Mouse (Mus musculus): ENCODE data around the gene Stt3b.

Stt3b gene

DNA sequence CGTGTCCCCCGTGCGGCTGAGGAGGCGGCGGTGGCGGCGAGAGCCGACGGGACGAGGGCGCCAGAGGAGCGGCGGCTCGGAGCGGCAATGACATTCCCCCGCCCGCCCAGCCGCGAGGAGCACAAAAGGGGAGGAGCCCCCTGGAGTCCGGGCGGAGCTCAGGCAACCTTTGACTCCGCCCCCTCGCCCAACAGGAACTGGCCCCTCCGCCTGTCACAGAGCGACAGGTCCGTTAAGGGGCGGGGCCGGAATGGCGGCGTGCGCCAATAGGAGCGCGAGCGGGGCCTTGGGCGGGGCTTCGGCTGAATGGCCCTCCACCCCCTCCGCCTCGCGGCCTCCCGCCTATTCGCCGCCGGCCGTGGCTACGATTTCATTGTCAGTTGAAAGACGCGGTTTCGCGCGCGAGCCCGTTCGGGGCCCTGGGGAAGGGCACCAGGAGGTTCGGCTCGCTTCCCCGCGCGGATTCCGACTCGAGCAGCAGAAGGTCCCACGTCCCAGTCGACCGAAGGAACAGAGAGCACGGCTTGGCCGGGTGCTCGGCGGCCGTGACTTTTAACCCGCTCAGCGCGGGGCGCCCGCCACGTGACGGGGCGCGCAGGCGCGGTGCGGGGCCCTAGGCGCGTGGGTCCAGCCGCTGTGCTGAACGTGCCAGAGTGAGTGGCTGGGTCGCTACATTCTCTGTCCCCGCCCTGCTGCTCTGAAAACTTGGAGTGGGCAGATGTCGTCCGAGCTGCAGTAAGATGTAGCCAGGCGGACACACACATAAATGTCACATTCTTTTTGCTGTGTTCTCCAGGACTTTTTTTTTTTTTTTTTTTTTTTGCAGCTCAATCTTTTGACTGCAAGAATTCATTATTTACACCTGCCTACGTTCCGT lies at the start of gene Stt3b:
Stt3b (minus strand) TSS at position 76 of the 877 bp plus-strand sequence.
- peak; percentile 100 for DNase-seq (ENCODE audit: low spot score)

DNA sequence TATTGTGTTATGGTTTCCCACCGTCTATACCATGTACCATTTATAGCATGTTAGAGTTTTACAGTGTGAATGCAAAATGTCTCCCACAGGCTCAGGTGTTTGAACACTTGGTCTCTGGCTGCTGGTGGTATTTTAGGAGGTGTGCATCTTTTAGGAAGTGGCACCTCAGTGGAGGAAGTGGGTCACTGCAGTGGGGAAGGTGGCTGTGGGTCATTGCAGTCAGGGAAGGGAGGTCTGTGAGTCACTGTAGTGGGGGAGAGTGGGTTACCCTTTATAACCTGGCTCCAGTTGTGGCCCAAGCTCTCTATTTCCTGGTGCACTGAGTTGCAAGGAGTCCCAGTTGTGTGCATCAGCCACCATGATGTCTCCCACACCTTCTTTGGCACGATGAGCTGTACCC lies 48.2 kb upstream of the Stt3b start:
- DNase-seq (ENCODE audit: low spot score) = no peak

DNA sequence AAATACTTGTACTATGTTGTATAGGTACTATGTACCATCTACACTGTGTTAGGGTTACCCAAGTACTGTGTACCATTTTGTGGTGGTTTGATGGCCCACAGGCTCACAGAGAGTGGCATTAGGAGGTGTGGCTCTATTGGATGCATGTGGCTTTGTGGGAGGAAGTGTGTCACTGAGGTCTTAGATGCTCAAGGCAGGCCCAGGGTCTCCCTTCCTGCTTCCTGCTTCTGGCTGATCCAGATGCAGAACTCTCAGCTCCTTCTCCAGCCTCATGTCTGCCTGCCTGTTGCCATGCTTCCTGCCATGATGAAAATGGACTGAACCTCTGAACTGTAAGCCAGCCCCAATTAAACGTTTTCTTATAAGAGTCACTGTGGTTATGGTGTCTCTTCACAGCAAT lies 47.8 kb upstream of the Stt3b start:
- no peak for DNase-seq (ENCODE audit: low spot score)

DNA sequence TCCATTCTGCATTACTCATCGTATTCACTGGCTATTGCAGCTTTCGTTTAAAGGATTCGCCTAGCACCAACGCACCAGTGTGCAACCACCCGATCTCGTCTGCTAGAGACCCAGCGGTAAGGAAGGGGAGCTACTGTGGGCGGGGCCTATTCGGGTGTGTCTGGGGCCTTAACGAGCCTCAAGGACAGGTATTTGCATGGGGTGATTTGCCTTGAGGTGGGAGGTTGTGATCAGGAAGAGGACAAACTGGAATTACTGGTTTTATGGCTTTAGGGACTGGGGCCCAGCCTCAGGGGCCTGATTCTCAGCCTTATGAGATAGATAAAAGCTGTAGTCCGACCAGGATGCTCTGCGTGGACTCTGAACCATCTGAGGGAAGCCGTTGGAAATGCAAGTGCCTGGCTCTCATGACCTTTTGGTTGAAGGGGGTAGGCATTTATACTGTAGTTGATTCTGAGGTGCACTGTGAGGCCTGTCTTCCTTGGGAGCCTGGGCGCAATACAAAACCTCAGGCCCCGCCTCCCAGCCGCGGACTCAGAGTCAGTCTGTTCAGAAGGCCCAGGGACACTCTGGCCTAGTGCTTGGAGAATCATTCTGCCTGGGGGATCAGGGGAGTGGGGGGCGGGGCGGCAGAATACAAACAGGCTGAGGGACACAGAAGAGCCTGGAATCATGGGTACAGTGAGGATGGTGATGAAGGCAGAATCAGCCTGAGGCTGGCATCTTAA lies 46.7 kb upstream of the Stt3b start:
- DNase-seq (ENCODE audit: low spot score) = peak; percentile 15

DNA sequence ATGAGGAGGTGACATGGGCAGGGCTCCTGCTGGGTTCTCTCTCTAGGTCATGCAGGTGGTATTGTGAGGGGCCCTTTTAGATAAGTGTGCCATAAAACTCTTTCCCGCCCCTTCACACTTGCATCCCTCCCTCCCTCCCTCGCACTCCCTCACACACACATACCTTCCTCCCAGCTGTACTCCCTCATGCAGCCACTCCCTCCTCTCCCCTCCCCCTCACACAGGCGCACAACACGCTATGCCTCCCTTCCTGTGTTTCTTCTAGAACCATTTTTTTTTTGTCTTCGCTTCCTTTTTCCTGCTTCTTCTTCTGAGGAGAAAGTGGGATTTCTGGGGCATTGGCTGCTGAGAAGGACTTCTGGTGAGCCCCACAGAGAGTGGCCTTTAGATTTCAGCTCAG lies 45.8 kb upstream of the Stt3b start:
- no peak for DNase-seq (ENCODE audit: low spot score)

DNA sequence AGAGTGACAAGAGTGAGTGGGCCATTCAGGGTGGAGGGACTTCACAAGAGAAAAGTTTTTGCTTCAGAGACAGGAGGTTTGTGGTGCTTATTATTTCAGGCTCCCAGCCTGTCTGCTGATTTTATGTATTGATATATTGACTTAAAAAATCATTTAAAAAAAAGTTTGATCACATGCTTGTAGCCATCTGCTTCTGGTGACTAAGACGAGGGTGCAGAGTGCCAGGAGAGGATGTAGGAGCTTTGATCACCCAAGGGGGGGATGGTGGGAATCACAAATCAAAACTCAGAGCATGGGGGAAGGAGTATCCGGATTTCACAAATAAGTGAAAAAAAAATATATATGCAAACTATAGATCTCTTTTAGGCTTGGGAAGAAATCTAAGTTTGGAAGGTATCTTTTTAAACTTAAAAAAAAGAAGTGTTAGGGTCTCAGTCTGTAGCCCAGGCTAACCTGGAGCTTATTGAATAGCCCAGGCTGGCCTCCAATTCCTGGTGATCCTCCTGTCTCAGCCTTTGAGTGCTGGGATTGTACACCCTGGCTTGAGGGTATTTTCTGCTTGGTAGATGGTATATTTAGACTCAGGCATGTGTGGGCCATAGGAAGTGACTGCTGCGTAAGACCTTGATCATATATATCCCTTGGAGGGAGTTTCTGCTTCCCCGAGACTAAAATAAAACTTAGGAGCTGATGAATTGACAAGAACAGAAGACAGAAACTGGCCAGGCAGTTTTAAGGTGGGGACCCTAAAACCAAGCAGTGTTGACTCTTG lies 39.7 kb upstream of the Stt3b start:
- DNase-seq (ENCODE audit: low spot score) = no peak

DNA sequence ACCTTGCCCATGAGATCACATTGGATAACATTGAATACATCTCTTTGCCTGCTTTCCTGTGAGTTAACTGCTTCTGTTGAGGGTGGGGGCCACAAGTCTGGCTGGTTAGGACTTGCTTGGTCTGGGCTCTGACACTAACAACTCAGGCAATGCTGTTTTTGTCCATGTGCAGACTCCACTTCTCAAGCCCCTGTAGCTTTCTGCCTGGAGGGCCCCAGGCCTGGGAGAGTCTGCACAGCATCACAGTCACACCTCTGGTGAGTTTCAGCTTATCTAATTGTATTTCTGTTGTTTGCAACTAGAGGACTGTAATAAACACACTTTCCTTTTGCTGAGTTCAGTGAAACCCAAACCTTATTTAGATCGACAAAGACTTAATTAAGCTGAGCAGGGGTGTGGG lies 38.9 kb upstream of the Stt3b start:
- no peak for DNase-seq (ENCODE audit: low spot score)

DNA sequence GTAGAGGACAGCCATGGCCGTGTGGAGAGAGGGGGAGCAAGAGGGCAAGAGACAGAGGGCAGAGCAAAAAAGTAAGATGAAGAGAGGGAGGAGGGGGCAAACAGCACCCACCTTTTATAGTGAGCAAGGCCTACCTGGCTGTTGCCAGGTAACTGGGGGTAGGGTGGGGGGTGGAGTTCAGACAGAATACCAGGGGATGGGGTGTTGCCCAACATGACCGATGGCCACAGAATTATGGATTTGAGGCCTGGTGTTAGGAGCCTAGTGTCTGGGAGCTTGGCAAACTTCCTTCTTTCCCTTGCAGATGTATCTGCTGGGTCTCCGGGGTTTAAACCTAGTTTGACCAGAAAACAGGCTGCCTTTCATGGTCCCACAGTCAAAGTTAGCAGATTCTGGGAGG lies 34.7 kb upstream of the Stt3b start:
- no peak for DNase-seq (ENCODE audit: low spot score)

DNA sequence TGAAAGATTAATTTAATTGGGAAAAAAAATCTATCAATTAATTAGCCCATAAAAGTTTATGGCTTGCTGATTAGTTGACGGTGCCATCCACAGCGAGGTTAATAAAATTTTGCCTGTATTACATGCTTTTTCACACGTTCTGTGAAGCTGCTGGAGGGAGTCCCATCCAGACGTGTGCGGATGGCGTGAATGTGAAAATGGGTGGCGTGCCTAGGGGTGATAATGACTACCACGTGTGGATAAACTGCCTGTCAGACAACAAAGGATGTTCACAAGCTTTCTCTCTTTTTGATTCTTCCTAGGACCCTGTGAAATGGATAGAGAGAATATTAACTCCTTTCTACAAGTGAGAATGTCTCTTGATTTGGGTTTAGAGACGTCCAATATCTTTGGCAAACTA lies 31.4 kb upstream of the Stt3b start:
- DNase-seq (ENCODE audit: low spot score) = no peak

DNA sequence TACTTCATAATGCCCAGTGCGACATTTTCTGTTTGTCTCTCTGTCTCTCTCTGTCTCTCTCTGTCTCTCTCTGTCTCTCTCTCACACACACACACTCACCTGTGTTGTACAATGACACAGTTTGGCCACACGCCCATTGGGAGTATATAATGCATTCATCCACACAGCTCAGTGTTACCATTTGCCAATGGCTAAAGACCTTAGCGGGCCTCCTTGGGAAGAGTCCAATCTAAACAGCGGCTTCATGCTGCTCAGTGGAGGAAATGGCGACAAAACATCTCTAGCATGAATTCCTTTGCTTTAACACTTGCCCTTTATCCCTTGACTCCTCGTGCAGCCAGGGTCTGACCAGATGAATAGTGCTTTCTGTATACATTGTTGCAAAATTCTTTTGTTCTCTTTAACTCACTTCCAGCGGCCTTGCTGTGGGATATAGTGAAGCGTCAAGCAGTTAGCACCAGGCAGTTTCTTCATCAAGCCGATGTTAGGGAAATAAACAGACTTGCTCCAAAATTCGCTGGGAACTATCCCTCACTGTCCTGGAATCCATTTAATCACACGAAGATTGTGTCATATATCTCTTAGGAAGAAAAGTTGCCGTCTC lies 30.1 kb upstream of the Stt3b start:
- peak; percentile 49 for DNase-seq (ENCODE audit: low spot score)

DNA sequence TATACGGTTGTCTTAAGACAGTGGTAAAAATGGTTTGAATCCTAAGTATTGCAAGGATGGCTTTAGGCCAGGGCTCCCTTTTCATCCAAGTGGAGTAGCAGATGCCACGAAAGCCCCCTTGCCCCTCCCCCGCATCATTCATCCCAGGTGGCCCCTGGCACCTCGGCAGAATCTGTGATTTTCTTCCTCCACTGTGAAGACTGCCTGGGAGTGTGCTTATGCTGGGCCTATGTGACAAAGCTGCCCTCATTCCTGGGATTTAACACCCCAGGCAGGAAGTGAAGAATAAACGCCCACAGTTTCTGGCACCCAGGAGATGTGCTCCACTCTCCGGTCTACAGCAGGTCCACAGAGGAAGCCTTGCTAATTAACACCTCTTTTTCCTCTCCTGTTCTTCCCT lies 28.6 kb upstream of the Stt3b start:
- no peak for DNase-seq (ENCODE audit: low spot score)

DNA sequence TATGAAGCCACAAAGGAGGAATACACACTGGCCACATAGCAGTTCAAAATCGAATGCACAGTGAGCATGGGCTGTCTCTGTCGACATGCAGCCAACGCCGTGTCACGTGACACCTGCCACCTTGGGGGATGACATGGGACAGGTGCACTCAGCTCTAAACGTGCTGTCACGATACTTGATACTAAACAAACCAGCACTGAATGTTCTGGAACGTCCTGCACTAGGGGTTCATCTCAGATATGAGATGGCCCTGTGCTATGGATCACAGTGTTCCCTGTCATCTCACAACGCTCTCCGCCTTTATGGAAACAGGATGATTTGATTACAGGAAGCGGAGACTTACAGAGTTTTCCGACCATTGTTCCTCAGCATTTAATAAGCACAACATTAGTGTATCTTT lies 22.8 kb upstream of the Stt3b start:
- DNase-seq (ENCODE audit: low spot score) = peak; percentile 33

DNA sequence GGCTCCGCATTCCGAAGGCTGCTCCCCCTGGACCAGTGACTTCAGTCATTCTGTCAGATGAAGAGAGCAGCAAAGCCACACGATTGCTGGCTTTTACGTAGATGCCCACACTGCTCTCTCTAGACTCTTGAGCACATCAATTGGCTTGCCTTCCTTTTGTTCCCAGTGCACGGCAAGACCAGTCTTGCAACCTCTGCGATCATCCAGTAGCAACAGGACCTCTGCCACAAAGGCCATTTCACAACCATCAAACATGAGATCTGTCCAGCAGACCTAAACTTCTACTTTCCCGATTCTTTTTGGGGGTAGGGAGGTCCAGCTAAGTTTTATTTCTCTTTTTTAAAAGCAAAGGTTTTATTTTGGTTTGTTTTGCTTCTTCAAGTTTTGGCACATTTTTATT lies 22.1 kb upstream of the Stt3b start:
- DNase-seq (ENCODE audit: low spot score) = no peak

DNA sequence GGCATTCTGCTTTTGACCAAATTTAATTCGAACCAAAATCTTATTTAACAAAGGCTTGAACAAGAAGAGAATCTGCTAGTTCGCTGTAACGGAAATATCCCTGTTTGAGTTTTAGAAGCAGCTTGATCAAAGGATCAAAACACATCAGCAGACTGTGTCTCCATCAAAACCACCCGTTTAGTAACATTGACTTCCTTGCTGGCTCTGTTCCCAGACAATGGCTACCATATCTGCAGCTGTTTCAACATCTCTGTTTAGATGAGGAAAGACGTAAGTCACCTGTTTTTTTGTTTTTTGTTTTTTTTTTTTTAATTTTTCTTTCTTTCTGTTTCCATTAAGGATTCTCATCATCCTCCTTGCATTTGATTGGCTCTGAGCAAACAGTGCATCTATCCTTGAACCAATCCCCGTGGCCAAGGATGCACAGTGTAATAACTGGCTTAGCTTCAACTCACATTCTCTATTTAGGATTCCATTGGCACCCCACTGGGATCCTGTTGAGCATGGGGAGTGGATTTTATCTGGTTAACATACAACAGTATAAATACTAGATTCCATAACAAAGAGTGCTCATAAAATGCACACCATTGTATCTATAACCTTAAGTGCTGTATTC lies 20.7 kb upstream of the Stt3b start:
- no peak for DNase-seq (ENCODE audit: low spot score)

DNA sequence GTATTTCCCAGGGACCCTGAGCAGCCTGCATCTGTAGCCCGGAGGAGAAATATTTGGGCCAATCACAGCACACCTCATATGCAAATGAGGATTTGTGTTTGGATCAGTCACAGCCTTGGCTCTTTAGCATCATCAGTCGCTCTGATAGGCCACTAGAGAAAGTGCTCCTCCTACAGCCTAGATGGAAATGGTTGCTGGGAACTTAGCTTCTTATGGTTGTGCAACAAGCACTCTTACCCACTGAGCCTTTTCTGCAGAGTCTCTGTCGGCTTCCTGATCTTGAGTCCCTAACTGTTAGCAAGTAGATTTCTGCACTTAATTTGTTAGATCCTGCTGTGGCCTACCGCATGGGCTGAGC lies 16.3 kb upstream of the Stt3b start:
- no peak for DNase-seq (ENCODE audit: low spot score)

DNA sequence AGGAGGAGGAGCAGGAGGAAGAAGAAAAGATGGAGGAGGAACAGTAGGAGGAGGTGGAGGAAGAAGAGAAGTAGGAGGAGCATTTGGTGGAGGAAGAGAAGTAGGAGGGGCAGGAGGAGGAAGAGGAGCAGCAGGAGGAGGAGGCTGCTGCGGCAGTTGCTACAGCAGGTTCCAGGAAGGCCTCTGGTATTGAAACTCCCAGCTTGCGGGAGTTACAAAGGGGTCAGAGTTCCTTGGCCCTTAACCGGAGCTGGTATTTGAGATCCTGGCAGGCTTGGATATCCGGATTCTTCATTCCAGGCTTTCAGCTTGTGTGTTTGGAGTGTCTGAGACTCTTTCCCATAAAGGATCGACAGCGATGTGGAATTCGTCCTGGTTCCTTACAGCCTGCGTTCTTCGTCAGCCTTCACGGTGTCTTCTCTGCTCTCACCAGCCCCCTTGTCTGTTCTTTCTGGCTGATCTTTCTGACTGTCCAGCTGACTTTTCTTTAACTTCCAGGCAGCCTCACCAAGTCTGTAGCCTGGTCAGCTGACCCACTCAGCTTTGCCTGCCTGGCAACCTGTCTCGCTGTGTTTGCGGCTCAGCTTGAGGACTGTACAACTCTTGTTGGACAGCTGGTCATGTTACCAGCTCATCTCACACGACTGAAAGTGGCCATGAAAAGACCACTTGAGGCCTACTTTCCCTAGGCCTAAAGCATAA lies 15.8 kb upstream of the Stt3b start:
- DNase-seq (ENCODE audit: low spot score) = no peak

DNA sequence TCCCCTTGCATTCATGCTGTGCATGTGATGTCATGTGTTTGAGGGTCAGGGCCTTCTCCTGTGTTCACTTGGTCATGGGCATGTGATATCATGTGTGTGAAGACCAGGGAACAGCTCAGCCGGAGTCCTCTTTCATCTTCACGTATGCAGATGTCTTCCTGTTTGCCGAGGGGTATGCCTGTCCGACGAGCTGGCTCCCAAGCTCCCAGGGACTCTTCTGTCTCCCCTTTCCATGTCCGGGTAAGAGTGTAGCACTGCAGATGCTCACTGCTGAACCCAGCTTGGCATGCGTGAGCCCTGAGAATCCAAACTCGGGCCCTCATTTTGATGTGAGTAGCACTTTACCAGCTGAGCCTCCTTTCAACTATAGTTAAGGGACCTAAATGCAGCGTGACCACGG lies 13.4 kb upstream of the Stt3b start:
- DNase-seq (ENCODE audit: low spot score) = no peak

DNA sequence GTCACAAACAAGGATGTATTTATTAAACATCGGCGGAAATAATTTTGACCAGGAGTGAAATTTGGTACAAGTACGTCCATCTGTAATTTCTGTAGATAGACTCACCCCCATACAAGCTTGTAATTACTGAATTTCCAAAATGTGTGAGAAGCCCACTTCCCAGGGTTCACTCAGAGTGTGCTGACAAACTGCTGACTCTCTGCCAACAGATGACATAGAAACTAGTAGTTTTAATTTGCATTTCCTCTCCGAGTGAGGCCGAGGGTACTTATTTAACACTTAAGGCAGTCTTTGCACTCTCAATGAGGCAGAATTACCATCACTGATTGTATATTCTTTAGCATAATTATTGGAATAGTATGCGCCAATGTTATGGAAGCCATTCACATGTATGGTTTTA lies 12.2 kb upstream of the Stt3b start:
- DNase-seq (ENCODE audit: low spot score) = no peak

DNA sequence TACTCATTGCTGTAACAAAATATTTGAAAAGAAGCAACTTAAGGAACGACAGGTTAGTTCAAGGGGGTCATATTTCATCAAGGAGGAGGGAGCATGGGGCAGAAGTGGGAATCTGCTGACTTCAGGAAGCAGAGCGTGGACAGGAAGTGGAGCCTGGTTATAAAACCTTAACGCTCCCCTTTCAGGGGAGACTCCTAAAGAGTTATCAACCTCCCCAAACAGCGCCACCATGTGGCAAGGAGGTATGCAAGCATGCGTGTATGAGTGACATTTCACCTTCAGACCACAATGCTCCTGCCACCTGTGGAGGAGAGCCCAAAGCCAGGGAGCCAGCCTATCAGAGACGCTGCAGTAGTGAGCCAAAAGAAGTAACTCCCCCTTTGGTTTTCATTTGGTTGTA lies 10.8 kb upstream of the Stt3b start:
- peak; percentile 38 for DNase-seq (ENCODE audit: low spot score)

DNA sequence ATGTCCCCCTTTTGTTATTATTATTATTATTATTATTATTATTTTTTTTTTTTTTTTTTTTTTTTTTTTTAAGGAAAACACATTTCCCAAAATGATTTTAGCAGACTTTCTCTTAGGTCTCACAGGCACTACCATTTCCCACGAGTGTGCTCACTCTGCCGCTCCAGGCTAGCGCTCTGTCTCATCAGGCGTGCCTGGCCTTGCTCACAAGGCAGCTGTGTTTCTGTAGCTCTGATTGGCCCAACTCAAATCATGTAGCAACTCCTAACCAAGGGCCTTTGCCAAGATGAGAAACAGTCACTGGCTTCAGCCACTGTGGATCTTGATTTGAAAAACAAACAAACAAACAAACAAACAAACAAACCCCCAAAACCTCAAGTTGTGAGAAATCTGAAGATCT lies 9.9 kb upstream of the Stt3b start:
- no peak for DNase-seq (ENCODE audit: low spot score)

DNA sequence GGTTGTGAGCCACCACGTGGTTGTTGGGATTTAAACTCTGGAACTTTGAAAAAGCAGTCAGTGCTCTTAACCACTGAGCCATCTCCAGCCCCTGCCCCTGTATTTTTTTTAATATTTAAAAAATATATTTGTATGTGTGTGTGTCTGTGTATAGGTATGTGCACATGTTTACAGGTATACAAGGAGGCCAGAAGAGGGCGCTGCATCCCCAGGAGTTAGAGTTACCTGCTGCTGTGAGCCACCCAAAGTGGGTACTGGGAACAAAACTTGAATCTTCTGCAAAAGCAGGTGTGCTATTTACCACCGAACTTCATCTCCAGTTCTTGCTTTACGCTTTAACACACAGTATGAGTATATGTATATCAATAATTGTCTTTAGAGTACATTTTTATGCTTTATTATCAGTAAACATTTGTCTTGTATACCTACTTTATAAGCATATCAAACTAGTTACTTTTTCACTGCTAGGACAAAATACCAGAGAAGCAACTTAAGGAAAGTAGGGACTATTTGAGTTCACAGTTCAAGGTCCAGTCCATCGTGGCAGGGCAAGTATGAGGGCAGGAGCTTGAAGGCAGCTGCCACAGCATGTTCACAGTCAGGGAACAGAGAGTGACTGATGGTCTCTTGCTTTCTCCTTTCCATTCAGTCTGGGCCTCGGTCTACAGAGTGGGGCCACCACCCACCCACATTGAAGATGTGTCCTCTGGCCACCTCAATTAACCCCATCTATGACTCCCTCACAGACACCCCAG lies 8.6 kb upstream of the Stt3b start:
- no peak for DNase-seq (ENCODE audit: low spot score)

Data from testis, postnatal 14 days (tissue).